Mouse (Mus musculus) heart, embryonic 13.5 days (tissue): Measurements from ENCODE around the gene Calr. TPM values are rescaled to one million over a fixed set of nuclear protein-coding genes. Genes with fewer than 3 reads are reported as not detected.
"Not testable (repeated sequence)": the region's sequence is repeated elsewhere in the genome, so short reads cannot be mapped to it uniquely, and the experiment has no call there.

ENCODE experiments used
- ATAC-seq: fragments of 200-750 bp; cut with Nextera tagmentation; 2 replicates; pipeline ENCODE4 v1.8.0; 2017; ENCODE audit warnings: moderate TSS enrichment; ENCODE audit not compliant: insufficient number of reproducible peaks, low FRiP score, low TSS enrichment; ENCODE audit errors: extremely low read depth
- H3K27ac ChIP-seq: fragments of 300-500 bp; sonication (generic); replicated peaks from 2 replicates; pipeline ENCODE4 v1.5.1; 2015; ENCODE audit warnings: moderate library complexity, mild to moderate bottlenecking, inconsistent platforms
- H3K27me3 ChIP-seq: fragments of 300-500 bp; sonication (generic); replicated peaks from 2 replicates; pipeline ENCODE4 v1.6.1; 2015; ENCODE audit warnings: mild to moderate bottlenecking, inconsistent platforms
- H3K36me3 ChIP-seq: fragments of 300-500 bp; sonication (generic); 2 replicates; pipeline ENCODE4 v1.6.1; 2015; ENCODE audit warnings: mild to moderate bottlenecking, inconsistent platforms
- H3K4me1 ChIP-seq: fragments of 300-500 bp; sonication (generic); 2 replicates; pipeline ENCODE4 v1.6.1; 2015; ENCODE audit warnings: inconsistent platforms
- H3K4me2 ChIP-seq: fragments of 300-500 bp; sonication (generic); 2 replicates; pipeline ENCODE4 v1.6.1; 2015; ENCODE audit warnings: inconsistent platforms, mild to moderate bottlenecking, moderate library complexity
- H3K4me3 ChIP-seq: fragments of 300-500 bp; sonication (generic); 2 replicates; pipeline ENCODE4 v1.5.1; 2015; ENCODE audit warnings: moderate library complexity, mild to moderate bottlenecking, inconsistent platforms
- H3K9ac ChIP-seq: fragments of 300-500 bp; sonication (generic); 2 replicates; pipeline ENCODE4 v1.6.1; 2015; ENCODE audit warnings: inconsistent platforms, mild to moderate bottlenecking, moderate library complexity
- H3K9me3 ChIP-seq: fragments of 300-500 bp; sonication (generic); 2 replicates; pipeline ENCODE4 v1.6.1; 2016; ENCODE audit warnings: inconsistent platforms
- WGBS: fragments of 180-500 bp; shearing (Covaris S2); methylation state at CpG from one replicate; pipeline ENCODE4 v1.1.7; 2015; ENCODE audit warnings: mixed read lengths; 5-methylcytosine and 5-hydroxymethylcytosine counted together
- polyA plus RNA-seq: library from polyadenylated mRNA; unstranded; fragments of >200 nt; fragmentation: Nextera tagmentation; extraction: Ambion mirVana; gene quantifications from 2 replicates; pipeline ENCODE4 v1.2.1, GENCODE M21; 2015

Gene Calr
- polyA plus RNA-seq, 1 experiment from 2014 or later: 711 TPM

GRCm38 (mm10) chr8:84832034-84832717 lies 14.6 kb downstream of the Calr start:
- H3K4me3 ChIP-seq: peak overlapping the region; percentile 99
- H3K27ac ChIP-seq: peak overlapping the region; percentile 96
- ATAC-seq: peak; percentile 38; the same call in 1 of the 2 replicates
- H3K4me1 ChIP-seq: peaks cover 47% of the 10 kb centered on the region
- H3K36me3 ChIP-seq: peaks cover 37% of the 10 kb centered on the region
- under 1% methylated on average over 59 of the region's 59 CpGs for WGBS
- no peaks in the 10 kb centered on the region for H3K9me3 ChIP-seq
- no peaks in the 10 kb centered on the region for H3K27me3 ChIP-seq
- H3K9ac ChIP-seq: peak overlapping the region; percentile 99
- peak overlapping the region; percentile 76 for H3K4me2 ChIP-seq

GRCm38 (mm10) chr8:84831490-84831889 lies 15.2 kb downstream of the Calr start, which contains the start of gene Gadd45gip1:
Gene Gadd45gip1 (plus strand): TSS chr8:84831522.
- Histone ChIP-seq H3K36me3 (peaks cover 31% of the 10 kb centered on the region), H3K27ac (peak within 1 kb of the TSS; percentile 96), H3K9me3 (no peaks in the 10 kb centered on the region), H3K9ac (peak within 1 kb of the TSS; percentile 99), H3K27me3 (no peaks in the 10 kb centered on the region), H3K4me3 (peak within 1 kb of the TSS; percentile 99), H3K4me2 (peak within 1 kb of the TSS; percentile 76), H3K4me1 (peaks cover 40% of the 10 kb centered on the region)
- WGBS: 57% methylated on average over 11 of the region's 11 CpGs
- no peak for ATAC-seq

GRCm38 (mm10) chr8:84826518-84826917 lies 20.2 kb downstream of the Calr start:
- 76% methylated on average over 2 of the region's 2 CpGs for WGBS

GRCm38 (mm10) chr8:84825636-84826035 lies 21.1 kb downstream of the Calr start:
- peaks cover 19% of the 10 kb centered on the region for H3K4me1 ChIP-seq
- ATAC-seq: no peak
- H3K9ac ChIP-seq: no peak overlapping the region
- H3K27ac ChIP-seq: no peak overlapping the region
- no peaks in the 10 kb centered on the region for H3K27me3 ChIP-seq
- no peak overlapping the region for H3K4me2 ChIP-seq
- 53% methylated on average over 4 of the region's 4 CpGs for WGBS
- no peak overlapping the region for H3K4me3 ChIP-seq
- no peaks in the 10 kb centered on the region for H3K36me3 ChIP-seq
- no peaks in the 10 kb centered on the region for H3K9me3 ChIP-seq

More at GRCm38 (mm10) chr8:84826518-84826917, 20.2 kb downstream of the Calr start:
- not testable (repeated sequence) for H3K27me3 ChIP-seq, H3K36me3 ChIP-seq, H3K9me3 ChIP-seq, H3K9ac ChIP-seq, ATAC-seq, H3K4me3 ChIP-seq, H3K27ac ChIP-seq, H3K4me2 ChIP-seq
- peaks cover 18% of the 10 kb centered on the region for H3K4me1 ChIP-seq

- H3K4me2 ChIP-seq: peak overlapping the region; percentile 61
These were observed 23.1 kb downstream of the Calr start for GRCm38 (mm10) chr8:84823653-84824052.

GRCm38 (mm10) chr8:84822723-84823122 lies 24.0 kb downstream of the Calr start, which contains the start of gene Dand5:
Gene Dand5 (minus strand): TSS chr8:84822823.
- Histone ChIP-seq H3K27ac (no peak within 1 kb of the TSS), H3K27me3 (no peaks in the 10 kb centered on the region), H3K4me3 (0 out of 2 replicates have a peak within 1 kb of the TSS, but pooled peaks have one; percentile 17), H3K4me2 (peak within 1 kb of the TSS; percentile 61), H3K4me1 (peaks cover 19% of the 10 kb centered on the region), H3K36me3 (no peaks in the 10 kb centered on the region), H3K9ac (peak within 1 kb of the TSS; percentile 41), H3K9me3 (no peaks in the 10 kb centered on the region)
- ATAC-seq: no peak
- 36% methylated on average over 3 of the region's 3 CpGs for WGBS

More at GRCm38 (mm10) chr8:84823653-84824052, 23.1 kb downstream of the Calr start:
- peak overlapping the region; percentile 8 for H3K9ac ChIP-seq
- ATAC-seq: peak; percentile 53; the same call in 1 of the 2 replicates
- WGBS: 2% methylated on average over 18 of the region's 18 CpGs
- H3K4me1 ChIP-seq: peaks cover 19% of the 10 kb centered on the region
- 0 out of 2 replicates have a peak overlapping the region, but pooled peaks have one; percentile 17 for H3K4me3 ChIP-seq
- no peaks in the 10 kb centered on the region for H3K9me3 ChIP-seq
- H3K27me3 ChIP-seq: no peaks in the 10 kb centered on the region
- no peaks in the 10 kb centered on the region for H3K36me3 ChIP-seq
- H3K27ac ChIP-seq: no peak overlapping the region

- 65% methylated on average over 17 of the region's 17 CpGs for WGBS
- ATAC-seq: no peak
- Histone ChIP-seq H3K9ac (no peak overlapping the region), H3K4me1 (peaks cover 23% of the 10 kb centered on the region), H3K4me2 (no peak overlapping the region), H3K4me3 (no peak overlapping the region), H3K27me3 (peaks cover 39% of the 10 kb centered on the region), H3K36me3 (0 out of 2 replicates have a peak, but pooled peaks cover 3% of the 10 kb centered on the region), H3K9me3 (no peaks in the 10 kb centered on the region), H3K27ac (no peak overlapping the region)
These were observed 30.6 kb downstream of the Calr start for GRCm38 (mm10) chr8:84816117-84816516.

GRCm38 (mm10) chr8:84815547-84815946 lies 31.2 kb downstream of the Calr start:
- 11% methylated on average over 9 of the region's 9 CpGs for whole genome bisulfite sequencing
- Histone ChIP-seq H3K27me3 (peaks cover 41% of the 10 kb centered on the region), H3K9me3 (no peaks in the 10 kb centered on the region), H3K36me3 (0 out of 2 replicates have a peak, but pooled peaks cover 3% of the 10 kb centered on the region), H3K4me2 (no peak overlapping the region), H3K4me3 (no peak overlapping the region), H3K4me1 (peaks cover 25% of the 10 kb centered on the region), H3K27ac (no peak overlapping the region), H3K9ac (no peak overlapping the region)
- ATAC-seq: no peak

- ATAC-seq: no peak
- Histone ChIP-seq H3K4me2 (no peak overlapping the region), H3K4me3 (no peak overlapping the region), H3K9ac (peak overlapping the region; percentile 54; the same call in 1 of the 2 replicates), H3K4me1 (peaks cover 27% of the 10 kb centered on the region), H3K27ac (no peak overlapping the region), H3K36me3 (0 out of 2 replicates have a peak, but pooled peaks cover 3% of the 10 kb centered on the region), H3K27me3 (peaks cover 42% of the 10 kb centered on the region), H3K9me3 (no peaks in the 10 kb centered on the region)
- WGBS: 35% methylated on average over 19 of the region's 19 CpGs
These were observed 31.9 kb downstream of the Calr start for GRCm38 (mm10) chr8:84814555-84815441.

GRCm38 (mm10) chr8:84814240-84814554 lies 32.5 kb downstream of the Calr start:
- no peak overlapping the region for H3K27ac ChIP-seq
- no peak overlapping the region for H3K4me2 ChIP-seq
- ATAC-seq: no peak
- H3K4me1 ChIP-seq: peaks cover 27% of the 10 kb centered on the region
- H3K9me3 ChIP-seq: no peaks in the 10 kb centered on the region
- H3K4me3 ChIP-seq: no peak overlapping the region
- no peak overlapping the region for H3K9ac ChIP-seq
- 81% methylated on average over 11 of the region's 11 CpGs for WGBS
- H3K36me3 ChIP-seq: 0 out of 2 replicates have a peak, but pooled peaks cover 3% of the 10 kb centered on the region
- peaks cover 47% of the 10 kb centered on the region for H3K27me3 ChIP-seq

GRCm38 (mm10) chr8:84813830-84814229 lies 32.9 kb downstream of the Calr start:
- H3K36me3 ChIP-seq: 0 out of 2 replicates have a peak, but pooled peaks cover 3% of the 10 kb centered on the region
- peaks cover 27% of the 10 kb centered on the region for H3K4me1 ChIP-seq
- no peak overlapping the region for H3K4me3 ChIP-seq
- H3K27me3 ChIP-seq: peaks cover 51% of the 10 kb centered on the region
- WGBS: 68% methylated on average over 3 of the region's 3 CpGs
- H3K27ac ChIP-seq: no peak overlapping the region
- no peak overlapping the region for H3K9ac ChIP-seq
- H3K4me2 ChIP-seq: no peak overlapping the region
- no peaks in the 10 kb centered on the region for H3K9me3 ChIP-seq
- no peak for ATAC-seq
